Mouse (Mus musculus) intestine, postnatal 0 days (tissue): ENCODE results near the gene Zdhhc12. TPM values are rescaled to one million over a fixed set of nuclear protein-coding genes. Genes with fewer than 3 reads are reported as not detected.

Experiments
- ATAC-seq: fragments of 200-750 bp; cut with Nextera tagmentation; 2 replicates; pipeline ENCODE4 v1.8.0; 2017; ENCODE audit warnings: mild to moderate bottlenecking, moderate TSS enrichment, moderate library complexity
- H3K27ac ChIP-seq: fragments of 300-500 bp; sonication (generic); 2 replicates; pipeline ENCODE4 v1.5.1; 2014; ENCODE audit warnings: mild to moderate bottlenecking, low read depth, low read length, moderate library complexity
- H3K27me3 ChIP-seq: fragments of 300-500 bp; sonication (generic); replicated peaks from 2 replicates; pipeline ENCODE4 v1.6.1; 2014; ENCODE audit warnings: low read length, mixed read lengths; ENCODE audit not compliant: control insufficient read depth, insufficient read depth
- H3K36me3 ChIP-seq: fragments of 300-500 bp; sonication (generic); 2 replicates; pipeline ENCODE4 v1.6.1; 2014; ENCODE audit warnings: mild to moderate bottlenecking, moderate library complexity; ENCODE audit not compliant: control insufficient read depth, insufficient read depth
- H3K4me1 ChIP-seq: fragments of 300-500 bp; sonication (generic); replicated peaks from 2 replicates; pipeline ENCODE4 v1.6.1; 2014; ENCODE audit warnings: antibody characterized with exemption, low read length, mixed read lengths; ENCODE audit not compliant: control insufficient read depth, insufficient read depth
- H3K4me2 ChIP-seq: fragments of 300-500 bp; sonication (generic); replicated peaks from 2 replicates; pipeline ENCODE4 v1.6.1; 2014; ENCODE audit warnings: low read depth, mild to moderate bottlenecking, moderate library complexity
- H3K4me3 ChIP-seq: fragments of 300-500 bp; sonication (generic); 2 replicates; pipeline ENCODE4 v1.5.1; 2014; ENCODE audit warnings: low read depth, low read length
- H3K9ac ChIP-seq: fragments of 300-500 bp; sonication (generic); 2 replicates; pipeline ENCODE4 v1.6.1; 2014; ENCODE audit warnings: mild to moderate bottlenecking, low read depth, low read length
- H3K9me3 ChIP-seq: fragments of 300-500 bp; sonication (generic); 2 replicates; pipeline ENCODE4 v1.6.1; 2016; ENCODE audit warnings: mixed run types; ENCODE audit not compliant: control insufficient read depth
- CTCF ChIP-seq: sonication (generic); IDR thresholded peaks from 2 replicates; pipeline ENCODE4 v1.5.1; 2016; ENCODE audit warnings: low read depth, mild to moderate bottlenecking, control low read depth, antibody characterized with exemption, moderate library complexity
- WGBS: fragments of 180-500 bp; shearing (Covaris S2); extraction: QIAGEN DNeasy Blood & Tissue Kit; methylation state at CpG from one replicate; pipeline ENCODE4 v1.1.7; 2014; 5-methylcytosine and 5-hydroxymethylcytosine counted together
- polyA plus RNA-seq: library from polyadenylated mRNA; unstranded; fragments of >200 nt; fragmentation: Nextera tagmentation; extraction: Ambion mirVana; gene quantifications from 2 replicates; pipeline ENCODE4 v1.2.1, GENCODE M21; 2015

Gene Zdhhc12
- polyA plus RNA-seq, 1 experiment from 2014 or later = 91.3 TPM

DNA sequence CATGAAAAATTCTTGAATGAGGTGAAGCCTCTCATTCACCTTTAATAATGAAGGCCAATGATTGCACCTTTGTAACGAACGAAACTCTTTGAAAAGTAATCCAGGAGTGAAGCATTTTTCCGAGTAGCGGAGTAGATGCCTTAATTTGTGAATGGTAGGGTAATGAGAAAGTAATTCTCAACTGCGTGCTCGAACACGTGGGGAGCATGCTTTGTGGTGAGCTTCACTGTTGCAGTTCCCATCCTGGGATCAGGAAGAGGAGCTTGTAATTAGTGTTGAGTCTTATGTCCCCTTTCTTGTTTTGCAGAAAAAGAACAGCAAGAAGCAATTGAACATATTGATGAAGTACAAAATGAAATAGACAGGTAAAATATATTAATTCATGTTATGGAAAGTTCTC is 25.5 kb downstream of the Zdhhc12 start:
- Histone ChIP-seq H3K27ac (no peak overlapping the region), H3K4me1 (peaks cover 17% of the 10 kb centered on the region), H3K4me3 (peak overlapping the region; percentile 99), H3K9ac (peak overlapping the region; percentile 92; the same call in 1 of the 2 replicates), H3K9me3 (no peaks in the 10 kb centered on the region), H3K27me3 (no peaks in the 10 kb centered on the region), H3K36me3 (peaks cover 16% of the 10 kb centered on the region), H3K4me2 (peak overlapping the region; percentile 94)
- TF ChIP-seq CTCF = no peak
- 13% methylated on average over 7 of the region's 7 CpGs for WGBS
- ATAC-seq = no peak

DNA sequence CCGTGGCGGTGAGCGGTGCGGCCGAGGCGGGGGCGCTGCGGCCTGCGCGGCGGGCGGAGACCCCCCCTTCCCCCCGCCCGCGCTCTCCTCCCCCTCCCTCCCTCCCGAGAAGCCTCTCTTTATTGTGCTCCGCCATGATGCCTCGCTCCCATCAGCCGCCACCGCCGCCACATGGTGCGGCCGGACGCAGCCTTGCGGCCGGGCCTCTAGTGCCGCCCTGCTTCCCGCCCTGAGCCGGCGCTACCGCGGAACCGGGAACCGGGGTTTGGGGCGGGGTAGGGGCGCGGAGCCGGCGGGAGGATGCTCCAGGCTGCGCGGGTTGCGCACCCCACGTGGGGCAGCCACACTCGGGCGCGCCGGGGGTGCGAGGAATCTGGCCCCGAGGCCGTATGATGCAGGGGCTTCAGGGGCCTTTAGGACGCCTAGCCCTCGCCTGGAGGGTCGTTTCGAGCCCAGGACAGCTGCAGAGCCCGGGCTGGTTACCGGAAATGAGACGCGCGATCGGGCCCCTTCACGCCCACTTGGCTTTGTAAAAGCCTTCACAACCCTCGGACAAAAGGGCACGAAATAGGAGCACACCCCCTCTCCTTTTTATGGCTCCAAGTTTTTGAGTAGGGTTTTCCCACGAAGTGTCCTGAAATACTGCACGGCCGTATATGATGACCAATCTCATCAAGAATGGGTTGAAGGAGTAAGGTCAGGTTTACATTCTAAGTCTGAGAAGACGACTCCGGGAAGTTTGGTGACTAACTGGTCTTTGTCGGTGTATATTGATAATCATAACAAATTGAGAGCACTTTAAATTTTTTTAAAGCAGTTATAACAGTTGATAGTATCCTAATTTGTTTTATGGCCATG is 26.2 kb downstream of the Zdhhc12 start:
- Histone ChIP-seq H3K27me3 (no peaks in the 10 kb centered on the region), H3K9ac (peak overlapping the region; percentile 92), H3K9me3 (no peaks in the 10 kb centered on the region), H3K4me3 (peak overlapping the region; percentile 99), H3K36me3 (peaks cover 13% of the 10 kb centered on the region), H3K4me2 (peak overlapping the region; percentile 94), H3K27ac (peak overlapping the region; percentile 95), H3K4me1 (peaks cover 17% of the 10 kb centered on the region)
- peak; percentile 4 for ATAC-seq
- under 1% methylated on average over 53 of the region's 69 CpGs for WGBS
- no peak for TF ChIP-seq CTCF

DNA sequence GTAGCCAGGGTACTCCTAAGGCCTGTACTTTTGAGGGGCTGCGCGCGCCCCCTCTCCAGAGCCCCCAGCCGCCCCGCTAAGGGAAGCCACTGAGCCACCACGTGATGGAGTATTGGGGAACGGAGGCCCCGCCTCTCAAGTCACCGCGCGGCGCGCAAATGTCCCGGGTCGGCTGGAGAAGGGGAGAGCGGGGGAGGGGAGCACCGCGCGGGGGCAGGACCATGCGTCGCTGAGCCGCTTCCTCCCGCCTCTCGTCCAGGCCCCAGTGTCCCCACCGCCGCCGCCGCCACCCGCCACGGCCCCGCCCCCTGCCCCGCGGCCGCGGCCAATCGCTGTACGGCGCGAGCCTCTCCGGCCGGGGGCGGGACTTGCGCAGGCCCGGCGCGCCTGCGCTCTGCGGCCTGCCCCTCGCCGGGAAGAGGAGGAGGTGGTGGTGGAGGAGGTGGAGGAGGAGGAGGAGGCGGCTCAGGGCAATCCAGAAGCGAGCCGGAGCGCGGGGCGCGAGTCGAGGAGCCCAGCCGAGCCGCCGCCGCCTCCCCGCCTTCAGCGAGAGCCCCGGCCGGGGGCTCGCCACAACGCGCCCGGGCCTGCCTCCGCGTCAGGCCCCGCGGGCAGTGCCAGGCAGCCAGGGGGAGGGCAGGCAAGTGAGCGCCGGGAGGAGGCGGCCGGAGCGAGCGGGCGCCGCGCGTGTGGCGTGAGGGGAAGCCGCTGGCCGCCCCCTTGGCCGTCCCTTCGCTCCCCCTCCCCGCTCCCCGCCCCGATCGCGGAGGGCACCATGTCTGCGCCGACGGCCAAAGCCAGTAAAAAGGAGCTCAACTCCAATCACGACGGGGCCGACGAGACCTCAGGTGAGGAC is 27.2 kb downstream of the Zdhhc12 start:
- no peak for TF ChIP-seq CTCF
- Histone ChIP-seq H3K4me3 (peak overlapping the region; percentile 99), H3K4me2 (peak overlapping the region; percentile 94), H3K4me1 (peaks cover 17% of the 10 kb centered on the region), H3K36me3 (peaks cover 13% of the 10 kb centered on the region), H3K27ac (peak overlapping the region; percentile 95), H3K9me3 (no peaks in the 10 kb centered on the region), H3K27me3 (no peaks in the 10 kb centered on the region), H3K9ac (peak overlapping the region; percentile 92)
- WGBS = under 1% methylated on average over 76 of the region's 101 CpGs
- ATAC-seq = peak; percentile 92

DNA sequence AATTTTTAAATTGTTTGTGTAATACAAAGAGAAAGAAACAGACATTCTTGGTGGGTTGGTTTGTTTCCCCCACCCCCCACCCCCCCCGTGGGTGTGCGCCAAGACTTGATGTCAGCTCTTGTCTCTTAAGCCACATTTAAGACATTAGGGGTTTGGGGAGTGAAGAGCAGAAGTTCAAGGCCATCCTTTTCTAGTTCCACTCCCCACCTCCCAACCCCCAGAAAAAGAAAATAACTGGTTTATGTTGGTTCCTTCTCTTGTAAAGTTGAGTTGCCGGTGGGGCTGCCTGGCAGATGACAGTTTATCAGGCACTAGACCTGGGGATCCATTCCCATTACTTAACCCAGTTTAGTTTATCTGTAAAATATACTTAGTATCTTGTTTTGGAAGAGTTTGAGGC is 29.1 kb downstream of the Zdhhc12 start:
- H3K9me3 ChIP-seq = no peaks in the 10 kb centered on the region
- ATAC-seq = no peak
- 28% methylated on average over 3 of the region's 3 CpGs for WGBS
- H3K4me2 ChIP-seq = peak overlapping the region; percentile 88
- peaks cover 17% of the 10 kb centered on the region for H3K4me1 ChIP-seq
- H3K9ac ChIP-seq = no peak overlapping the region
- no peak overlapping the region for H3K4me3 ChIP-seq
- H3K27me3 ChIP-seq = no peaks in the 10 kb centered on the region
- TF ChIP-seq CTCF = no peak
- H3K27ac ChIP-seq = no peak overlapping the region
- no peaks in the 10 kb centered on the region; the same call in 1 of the 2 replicates for H3K36me3 ChIP-seq

DNA sequence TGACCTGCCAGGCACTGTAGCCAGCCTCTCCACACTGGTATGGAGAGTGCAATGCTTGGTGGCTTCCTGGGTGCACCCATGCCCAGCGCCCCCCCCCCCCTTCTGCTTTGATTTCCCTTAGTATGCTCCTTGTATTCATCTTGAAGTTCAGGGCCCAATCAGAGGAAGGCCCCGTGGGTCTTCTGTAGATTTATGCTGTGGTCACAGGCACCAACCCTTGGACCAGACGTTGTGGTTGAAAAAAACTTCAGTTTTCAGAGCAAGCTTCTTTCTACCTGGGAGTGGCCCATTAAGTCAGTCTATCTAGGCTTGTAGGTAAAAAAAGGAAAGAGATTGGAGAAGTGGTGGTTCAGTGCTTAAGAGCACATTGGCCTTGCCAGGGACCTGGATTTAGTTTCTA is 29.7 kb downstream of the Zdhhc12 start:
- Histone ChIP-seq H3K9ac (peak overlapping the region; percentile 64; the same call in 1 of the 2 replicates), H3K27me3 (no peaks in the 10 kb centered on the region), H3K9me3 (no peaks in the 10 kb centered on the region), H3K4me1 (peaks cover 17% of the 10 kb centered on the region), H3K27ac (peak overlapping the region; percentile 90; the same call in 1 of the 2 replicates), H3K4me3 (peak overlapping the region; percentile 52), H3K4me2 (peak overlapping the region; percentile 88), H3K36me3 (no peaks in the 10 kb centered on the region)
- WGBS = 11% methylated on average over 3 of the region's 3 CpGs
- no peak for ATAC-seq
- no peak for TF ChIP-seq CTCF

DNA sequence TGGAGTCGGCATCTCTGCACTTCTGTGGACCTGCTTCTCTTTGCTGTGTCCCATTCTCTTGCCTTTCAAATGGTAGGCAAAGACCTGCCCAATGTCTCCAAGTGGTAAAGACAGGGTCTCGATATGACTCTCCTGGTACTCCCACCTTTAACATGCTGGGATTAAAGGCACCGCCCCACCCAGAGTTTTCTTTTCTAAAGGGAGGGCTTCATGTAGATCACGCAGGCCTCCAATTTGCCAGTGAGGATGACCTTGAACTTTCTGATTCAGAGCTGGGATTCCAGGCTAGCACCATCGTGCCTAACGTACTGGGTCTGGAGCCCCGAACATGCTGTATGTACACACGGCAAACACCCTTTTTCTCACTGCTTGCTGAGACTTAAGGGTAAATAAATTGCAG is 30.2 kb downstream of the Zdhhc12 start:
- Histone ChIP-seq H3K9me3 (no peaks in the 10 kb centered on the region), H3K36me3 (no peaks in the 10 kb centered on the region), H3K4me1 (peaks cover 17% of the 10 kb centered on the region), H3K27me3 (no peaks in the 10 kb centered on the region), H3K4me3 (peak overlapping the region; percentile 52), H3K9ac (peak overlapping the region; percentile 64), H3K4me2 (peak overlapping the region; percentile 88), H3K27ac (peak overlapping the region; percentile 90)
- WGBS = 2% methylated on average over 8 of the region's 8 CpGs
- TF ChIP-seq CTCF = no peak
- ATAC-seq = no peak
